19 mouse cellular contexts compared by ENCODE assay signal in the genomic region with DNA sequence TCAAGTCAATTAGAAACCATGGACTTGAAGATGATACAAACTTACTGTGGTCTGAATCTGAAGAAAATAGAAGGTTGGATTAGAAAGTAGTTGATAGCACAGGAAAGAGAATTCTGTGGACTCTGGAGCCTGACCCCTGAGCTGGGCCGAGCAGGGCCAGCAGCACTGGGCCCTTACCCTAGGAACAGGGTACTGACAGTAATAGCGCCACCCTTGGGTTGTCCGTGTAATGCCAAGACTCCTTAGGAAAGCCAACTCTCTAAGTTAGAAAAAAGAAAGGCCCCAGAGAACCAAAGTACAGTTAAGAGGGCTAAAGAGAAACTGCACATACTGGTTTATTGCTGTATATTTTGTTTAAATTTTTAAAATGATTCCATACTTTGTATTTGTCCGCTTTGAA.
DNase-seq lines count a peak whose midpoint lies in the region; ATAC-seq and TF ChIP-seq lines count a peak whose summit lies in the region.
"Had no signal": no experiment of that assay in that cellular context is flagged by ENCODE, and none has a peak within 500 bp of the region (broad histone marks: within the 10 kb centered on the region; RNA-seq: fewer than 3 reads in every experiment).

No protein-coding gene starts in this region.

- TF ChIP-seq CTCF in forebrain, postnatal 0 days (IDR thresholded peaks at IDR 0.05; ENCODE audit: low read depth), result 0 out of 2 replicates have a peak, but pooled peaks have one; percentile 3
- peak; percentile 30 for TF ChIP-seq CTCF in liver, postnatal 0 days (IDR thresholded peaks at IDR 0.05; ENCODE audit: low read depth)

- ATAC-seq in forebrain, postnatal 0 days, result no peak
- no peak for ATAC-seq in forebrain, embryonic 16.5 days
- ATAC-seq in liver, postnatal 0 days, result no peak
- ATAC-seq: midbrain, embryonic 16.5 days had no signal

- H3K4me1 ChIP-seq in forebrain, postnatal 0 days (ENCODE audit: insufficient read depth), result no peaks in the 10 kb centered on the region
- no peaks in the 10 kb centered on the region; the same call in 1 of the 2 replicates for H3K4me1 ChIP-seq in forebrain, embryonic 16.5 days (replicated peaks; ENCODE audit: control insufficient read depth, insufficient read depth, low read length)
- H3K4me1 ChIP-seq in liver, postnatal 0 days (ENCODE audit: insufficient read depth), result no peaks in the 10 kb centered on the region
- H3K4me1 ChIP-seq: hindbrain, embryonic 13.5 days; limb, embryonic 13.5 days; liver, embryonic 15.5 days; midbrain, embryonic 10.5 days had no signal

- H3K9ac ChIP-seq in forebrain, postnatal 0 days, result no peak overlapping the region
- H3K9ac ChIP-seq in forebrain, embryonic 16.5 days (replicated peaks; ENCODE audit: low read depth, low read length), result no peak overlapping the region
- no peak overlapping the region for H3K9ac ChIP-seq in liver, postnatal 0 days (replicated peaks)
- H3K9ac ChIP-seq: hindbrain, embryonic 13.5 days; limb, embryonic 13.5 days; liver, embryonic 15.5 days had no signal

- no peak overlapping the region for H3K4me3 ChIP-seq in forebrain, postnatal 0 days (ENCODE audit: low read depth, low read length)
- H3K4me3 ChIP-seq in forebrain, embryonic 16.5 days (replicated peaks; ENCODE audit: low read length), result no peak overlapping the region
- H3K4me3 ChIP-seq in liver, postnatal 0 days (ENCODE audit: low read depth, low read length), result no peak overlapping the region
- H3K4me3 ChIP-seq: forebrain, embryonic 10.5 days; hindbrain, embryonic 13.5 days; limb, embryonic 13.5 days; liver, embryonic 15.5 days; midbrain, embryonic 10.5 days; myocyte had no signal

- H3K9me3 ChIP-seq in forebrain, postnatal 0 days (ENCODE audit: low read length), result no peaks in the 10 kb centered on the region
- H3K9me3 ChIP-seq in forebrain, embryonic 16.5 days (ENCODE audit: control insufficient read depth, low read length), result no peaks in the 10 kb centered on the region
- H3K9me3 ChIP-seq in liver, postnatal 0 days (ENCODE audit: low read length), result no peaks in the 10 kb centered on the region
- H3K9me3 ChIP-seq: forebrain, embryonic 10.5 days; hindbrain, embryonic 13.5 days; limb, embryonic 13.5 days; liver, embryonic 15.5 days; midbrain, embryonic 10.5 days had no signal

- no peak overlapping the region for H3K27ac ChIP-seq in forebrain, postnatal 0 days (ENCODE audit: low read depth, low read length)
- H3K27ac ChIP-seq in forebrain, embryonic 16.5 days (ENCODE audit: low read length), result no peak overlapping the region
- no peak overlapping the region for H3K27ac ChIP-seq in liver, postnatal 0 days (ENCODE audit: low read depth)
- H3K27ac ChIP-seq: forebrain, embryonic 10.5 days; hindbrain, embryonic 13.5 days; limb, embryonic 13.5 days; liver, embryonic 15.5 days; midbrain, embryonic 10.5 days had no signal

- H3K36me3 ChIP-seq in forebrain, postnatal 0 days (ENCODE audit: insufficient read depth), result peaks cover 71% of the 10 kb centered on the region
- peaks cover 53% of the 10 kb centered on the region for H3K36me3 ChIP-seq in forebrain, embryonic 16.5 days (ENCODE audit: control insufficient read depth, insufficient read depth)
- H3K36me3 ChIP-seq in liver, postnatal 0 days (replicated peaks; ENCODE audit: insufficient read depth, low read length), result peaks cover 54% of the 10 kb centered on the region

- no peak for TF ChIP-seq EP300 in liver, postnatal 0 days (IDR thresholded peaks at IDR 0.05; ENCODE audit: low read depth)

- H3K27me3 ChIP-seq in forebrain, postnatal 0 days (ENCODE audit: insufficient read depth, low read length), result no peaks in the 10 kb centered on the region
- no peaks in the 10 kb centered on the region for H3K27me3 ChIP-seq in forebrain, embryonic 16.5 days (replicated peaks; ENCODE audit: control insufficient read depth, insufficient read depth, low read length)
- no peaks in the 10 kb centered on the region for H3K27me3 ChIP-seq in liver, postnatal 0 days (ENCODE audit: insufficient read depth, low read length)
- H3K27me3 ChIP-seq: hindbrain, embryonic 13.5 days; limb, embryonic 13.5 days; liver, embryonic 15.5 days had no signal

- no peak for DNase-seq in forebrain, postnatal 0 days
- peak; percentile 54 for DNase-seq in kidney, adult 9 months
- DNase-seq in kidney, adult 8-10 months, result no peak
- no peak for DNase-seq in liver, postnatal 0 days
- DNase-seq in liver, result no peak
- DNase-seq in naive thymus-derived CD4-positive, alpha-beta T cell, adult 2 months (ENCODE audit: low read depth), result peak; percentile 9
- DNase-seq in frontal cortex, postnatal 36 days (ENCODE audit: low spot score in 2 of 2), result no peak
- DNase-seq: gastrocnemius, postnatal 10 days; layer of hippocampus, postnatal 36 days; thymus, adult 18-20 months; thymus, postnatal 36 days had no signal

- 81% methylated on average over 4 of the region's 4 CpGs for WGBS in forebrain, postnatal 0 days
- WGBS in forebrain, embryonic 16.5 days, result 74% methylated on average over 4 of the region's 4 CpGs
- WGBS in liver, postnatal 0 days (ENCODE audit: insufficient replicate concordance), result 87% methylated on average over 4 of the region's 4 CpGs

- H3K4me2 ChIP-seq in forebrain, postnatal 0 days (ENCODE audit: low read depth), result no peak overlapping the region
- H3K4me2 ChIP-seq in forebrain, embryonic 16.5 days (ENCODE audit: low read length), result no peak overlapping the region
- no peak overlapping the region for H3K4me2 ChIP-seq in liver, postnatal 0 days (ENCODE audit: low read depth, low read length)
- H3K4me2 ChIP-seq: hindbrain, embryonic 13.5 days; limb, embryonic 13.5 days; liver, embryonic 15.5 days had no signal

Comparison
In these comparisons a context has a peak if more than half of its experiments do, and no peak if none do; other contexts are left out.
1. DNase-seq: peak in kidney, adult 9 months (single experiment) and naive thymus-derived CD4-positive, alpha-beta T cell, adult 2 months (single experiment); none in forebrain, postnatal 0 days (single experiment), kidney, adult 8-10 months (0 of 2), liver, postnatal 0 days (single experiment), liver (single experiment) and frontal cortex, postnatal 36 days (0 of 2).